Mouse (Mus musculus): Measurements from ENCODE around the gene Kctd7.

The Kctd7 gene

GRCm38 (mm10) chr5:130145961-130146360 is 1.3 kb downstream of the Kctd7 start:
- no peak for DNase-seq

- DNase-seq = no peak
Observed at GRCm38 (mm10) chr5:130149726-130150310, 5.2 kb downstream of the Kctd7 start.

GRCm38 (mm10) chr5:130154286-130154685 is 9.6 kb downstream of the Kctd7 start:
- no peak for DNase-seq

GRCm38 (mm10) chr5:130158545-130158944 is 13.9 kb downstream of the Kctd7 start:
- DNase-seq = no peak

- DNase-seq = no peak
Observed at GRCm38 (mm10) chr5:130159761-130160201, 15.1 kb downstream of the Kctd7 start.

GRCm38 (mm10) chr5:130163670-130164069 is 19.0 kb downstream of the Kctd7 start:
- peak; percentile 84 for DNase-seq

- DNase-seq = no peak
Observed at GRCm38 (mm10) chr5:130165213-130165612, 20.6 kb downstream of the Kctd7 start.

- no peak for DNase-seq
Observed at GRCm38 (mm10) chr5:130169109-130169508, 24.4 kb downstream of the Kctd7 start.

- DNase-seq = no peak
Observed at GRCm38 (mm10) chr5:130170666-130171422, 26.2 kb downstream of the Kctd7 start.

GRCm38 (mm10) chr5:130171423-130171954 is 26.8 kb downstream of the Kctd7 start, which contains the start of gene Rabgef1:
Gene Rabgef1 (plus strand): TSS chr5:130171798.
- DNase-seq = peak; percentile 94

- peak; percentile 46 for DNase-seq
Observed at GRCm38 (mm10) chr5:130171956-130172601, 27.4 kb downstream of the Kctd7 start.

- DNase-seq = no peak
Observed at GRCm38 (mm10) chr5:130173012-130173411, 28.4 kb downstream of the Kctd7 start.

GRCm38 (mm10) chr5:130177871-130178270 is 33.2 kb downstream of the Kctd7 start:
- DNase-seq = no peak

GRCm38 (mm10) chr5:130180362-130180761 is 35.7 kb downstream of the Kctd7 start:
- DNase-seq = no peak

- DNase-seq = no peak
Observed at GRCm38 (mm10) chr5:130181740-130182540, 37.3 kb downstream of the Kctd7 start.

- no peak for DNase-seq
Observed at GRCm38 (mm10) chr5:130182541-130182821, 37.8 kb downstream of the Kctd7 start.

GRCm38 (mm10) chr5:130184193-130184856 is 39.7 kb downstream of the Kctd7 start:
- no peak for DNase-seq

GRCm38 (mm10) chr5:130185312-130185711 is 40.7 kb downstream of the Kctd7 start:
- DNase-seq = no peak

- no peak for DNase-seq
Observed at GRCm38 (mm10) chr5:130187383-130187782, 42.7 kb downstream of the Kctd7 start.

GRCm38 (mm10) chr5:130190909-130191308 is 46.2 kb downstream of the Kctd7 start:
- no peak for DNase-seq

GRCm38 (mm10) chr5:130191865-130192264 is 47.2 kb downstream of the Kctd7 start:
- DNase-seq = no peak

- no peak for DNase-seq
Observed at GRCm38 (mm10) chr5:130192356-130192944, 47.8 kb downstream of the Kctd7 start.

Data from embryo, embryonic 11 days (tissue).